Mouse (Mus musculus) layer of hippocampus, adult 2 months (tissue): ENCODE measurements around the gene Cblb. TPM values are rescaled to one million over a fixed set of nuclear protein-coding genes. Genes with fewer than 3 reads are reported as not detected.

Experiments
- DNase-seq, 2 experiments: peaks; one replicate each; pipeline ENCODE4 v3.0.0; 2022; ENCODE audit warnings: low spot score in 2 of 2
- H3K27ac ChIP-seq: fragments of 200-600 bp; 2 replicates; pipeline ENCODE4 v1.8.1; 2022
- H3K4me3 ChIP-seq: fragments of 200-600 bp; 2 replicates; pipeline ENCODE4 v1.8.1; 2022; ENCODE audit warnings: mild to moderate bottlenecking
- CTCF ChIP-seq: fragments of 200-600 bp; conservative IDR thresholded peaks from 2 replicates; pipeline ENCODE4 v1.8.1; 2022; ENCODE audit warnings: antibody characterized with exemption, mild to moderate bottlenecking, moderate library complexity
- total RNA-seq, 2 experiments: library from RNA; stranded (reverse); gene quantifications; 2 replicates each; pipeline ENCODE4 v1.2.3; 2021

The Cblb gene
- total RNA-seq, 2 experiments from 2014 or later: 38.6 to 40.0 TPM

DNA sequence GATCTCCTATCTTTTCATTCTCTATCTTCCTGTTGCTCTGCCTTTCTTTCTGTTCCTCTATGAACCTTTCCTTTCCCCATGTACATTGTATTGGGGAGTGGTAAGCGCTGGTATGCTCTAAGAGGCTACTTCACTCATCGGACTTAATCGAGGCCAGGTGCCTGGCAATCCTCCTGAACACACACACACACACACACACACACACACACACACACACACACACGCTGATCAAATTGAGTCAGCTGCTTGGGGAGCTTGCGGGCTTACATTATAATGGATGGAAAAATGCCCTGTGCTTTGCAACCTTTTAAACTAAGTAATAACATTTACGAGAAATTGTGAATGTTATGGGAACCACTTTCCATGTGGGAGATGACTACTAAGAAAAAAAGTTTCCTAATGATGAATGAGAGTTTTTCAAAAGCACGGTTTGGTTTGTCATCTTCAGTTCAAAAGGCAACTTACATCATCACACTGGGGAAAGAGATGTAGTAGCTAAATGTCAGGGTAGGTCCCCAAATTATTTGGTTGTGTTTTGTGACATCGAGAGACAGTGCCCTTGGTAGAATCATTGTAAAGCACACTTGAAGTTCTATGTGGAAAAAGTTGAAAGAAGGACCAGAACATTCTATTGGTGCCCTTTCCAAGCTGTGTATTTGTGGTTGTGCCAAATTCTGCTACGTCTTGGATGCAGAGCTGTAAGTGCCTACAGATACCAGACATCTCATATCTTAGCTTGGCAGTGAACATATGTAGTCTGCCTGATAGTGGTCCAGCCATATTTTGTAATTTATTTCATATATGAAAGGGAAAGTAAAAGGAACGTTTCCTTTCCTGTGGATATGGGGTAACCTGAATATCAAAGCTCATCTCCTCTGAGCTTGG, 36.8 kb downstream of the Cblb start:
- Histone ChIP-seq H3K4me3 (no peak overlapping the region), H3K27ac (no peak overlapping the region)
- TF ChIP-seq CTCF: no peak
- DNase-seq: no peak

- no peak for TF ChIP-seq CTCF
- Histone ChIP-seq H3K27ac (no peak overlapping the region), H3K4me3 (no peak overlapping the region)
- no peak for DNase-seq
Measured at GRCm38 (mm10) chr16:52068517-52068874, 37.5 kb downstream of the Cblb start.

- no peak for TF ChIP-seq CTCF
- no peak overlapping the region for H3K4me3 ChIP-seq
- DNase-seq: no peak
- no peak overlapping the region for H3K27ac ChIP-seq
Measured at GRCm38 (mm10) chr16:52069648-52070047, 38.6 kb downstream of the Cblb start.

DNA sequence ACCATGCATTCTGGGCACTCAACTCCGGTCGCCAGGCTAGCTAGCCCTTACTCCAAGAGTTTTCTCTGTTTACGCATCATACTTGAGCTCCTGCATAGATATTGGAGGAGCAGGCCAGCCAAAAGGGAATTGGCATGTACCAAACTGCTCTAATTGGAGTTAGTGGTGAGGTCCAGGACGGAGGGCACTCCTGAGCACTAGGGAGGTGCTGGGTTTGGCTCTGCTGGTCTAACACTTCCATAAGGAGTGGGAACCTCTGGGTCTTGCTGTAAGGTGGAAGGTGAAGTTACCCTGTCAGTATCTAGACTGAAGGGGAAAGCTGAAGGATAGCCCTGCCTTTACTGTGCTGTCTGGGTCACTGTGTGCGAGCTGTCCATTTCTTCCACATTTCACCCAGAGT, 39.1 kb downstream of the Cblb start:
- Histone ChIP-seq H3K27ac (no peak overlapping the region), H3K4me3 (no peak overlapping the region)
- DNase-seq: no peak
- TF ChIP-seq CTCF: no peak

GRCm38 (mm10) chr16:52071290-52071689, 40.3 kb downstream of the Cblb start:
- DNase-seq: no peak
- no peak overlapping the region for H3K27ac ChIP-seq
- no peak overlapping the region for H3K4me3 ChIP-seq
- no peak for TF ChIP-seq CTCF

DNA sequence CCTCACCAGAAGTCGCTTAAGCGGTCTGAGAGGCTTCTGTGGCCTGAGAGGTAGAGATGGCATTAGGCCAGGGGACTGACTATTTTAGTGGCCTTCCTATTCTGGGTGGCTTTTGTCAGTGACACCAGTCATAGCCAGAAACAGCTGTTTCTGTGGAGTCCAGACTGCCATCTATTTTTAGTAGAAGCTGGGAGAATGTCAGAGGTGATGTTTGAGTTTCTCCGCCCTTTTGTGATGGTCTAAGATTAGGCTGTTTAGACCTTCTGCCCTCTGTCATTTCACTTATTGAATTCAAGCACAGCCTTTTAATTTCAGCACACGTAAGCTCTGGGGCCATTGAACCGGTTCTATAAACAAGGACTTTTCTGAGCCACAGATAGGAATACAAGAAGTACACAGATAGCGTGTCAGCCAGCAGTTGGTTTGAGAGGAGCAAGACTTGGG, 40.8 kb downstream of the Cblb start:
- DNase-seq: no peak
- no peak for TF ChIP-seq CTCF
- no peak overlapping the region for H3K27ac ChIP-seq
- no peak overlapping the region for H3K4me3 ChIP-seq

- no peak for DNase-seq
- Histone ChIP-seq H3K4me3 (no peak overlapping the region), H3K27ac (no peak overlapping the region)
- no peak for TF ChIP-seq CTCF
Measured at GRCm38 (mm10) chr16:52076652-52077051, 45.6 kb downstream of the Cblb start.

DNA sequence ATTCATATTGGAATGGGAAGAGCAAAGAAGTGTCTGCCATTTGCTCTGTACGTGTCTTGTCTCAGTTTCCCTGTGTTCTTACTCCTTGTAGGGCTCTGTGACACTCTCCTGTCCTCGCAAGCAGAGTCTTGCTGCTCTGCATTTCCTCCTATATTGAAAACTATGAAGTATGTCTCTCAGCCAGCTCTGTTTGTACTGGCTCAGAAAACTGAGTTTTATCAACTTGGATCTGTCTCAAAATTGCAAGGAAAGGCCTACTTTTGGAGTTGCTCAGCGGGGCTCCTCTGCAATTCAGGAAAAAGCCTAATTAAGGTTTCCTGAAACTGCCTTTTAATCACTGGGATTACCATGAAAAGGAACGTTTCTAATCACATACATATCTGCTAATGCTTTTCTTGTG, 46.9 kb downstream of the Cblb start:
- TF ChIP-seq CTCF: no peak
- DNase-seq: no peak
- Histone ChIP-seq H3K4me3 (no peak overlapping the region), H3K27ac (no peak overlapping the region)

- TF ChIP-seq CTCF: no peak
- no peak overlapping the region for H3K27ac ChIP-seq
Measured at GRCm38 (mm10) chr16:52078758-52079474, 47.9 kb downstream of the Cblb start.

DNA sequence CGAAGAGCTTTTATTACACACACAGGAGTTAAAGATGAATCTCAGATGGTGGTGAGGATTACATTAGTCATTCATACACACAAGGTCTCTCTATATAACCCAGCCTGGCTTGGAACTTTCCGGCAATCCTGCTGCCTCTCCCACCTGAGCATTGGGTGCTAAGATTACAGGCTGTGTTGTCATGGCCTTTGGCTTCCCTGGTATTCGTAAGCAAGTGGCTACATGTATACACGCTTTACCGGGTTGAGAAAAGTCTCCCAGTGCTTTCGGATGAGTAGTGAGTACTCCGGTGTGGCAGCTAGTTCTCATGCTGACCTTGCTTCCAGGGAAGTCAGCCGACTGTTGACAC, 48.4 kb downstream of the Cblb start:
- no peak for DNase-seq
- H3K4me3 ChIP-seq: no peak overlapping the region
- TF ChIP-seq CTCF: no peak
- H3K27ac ChIP-seq: no peak overlapping the region

More at GRCm38 (mm10) chr16:52078758-52079474, 47.9 kb downstream of the Cblb start:
- H3K4me3 ChIP-seq: no peak overlapping the region
- DNase-seq: no peak

DNA sequence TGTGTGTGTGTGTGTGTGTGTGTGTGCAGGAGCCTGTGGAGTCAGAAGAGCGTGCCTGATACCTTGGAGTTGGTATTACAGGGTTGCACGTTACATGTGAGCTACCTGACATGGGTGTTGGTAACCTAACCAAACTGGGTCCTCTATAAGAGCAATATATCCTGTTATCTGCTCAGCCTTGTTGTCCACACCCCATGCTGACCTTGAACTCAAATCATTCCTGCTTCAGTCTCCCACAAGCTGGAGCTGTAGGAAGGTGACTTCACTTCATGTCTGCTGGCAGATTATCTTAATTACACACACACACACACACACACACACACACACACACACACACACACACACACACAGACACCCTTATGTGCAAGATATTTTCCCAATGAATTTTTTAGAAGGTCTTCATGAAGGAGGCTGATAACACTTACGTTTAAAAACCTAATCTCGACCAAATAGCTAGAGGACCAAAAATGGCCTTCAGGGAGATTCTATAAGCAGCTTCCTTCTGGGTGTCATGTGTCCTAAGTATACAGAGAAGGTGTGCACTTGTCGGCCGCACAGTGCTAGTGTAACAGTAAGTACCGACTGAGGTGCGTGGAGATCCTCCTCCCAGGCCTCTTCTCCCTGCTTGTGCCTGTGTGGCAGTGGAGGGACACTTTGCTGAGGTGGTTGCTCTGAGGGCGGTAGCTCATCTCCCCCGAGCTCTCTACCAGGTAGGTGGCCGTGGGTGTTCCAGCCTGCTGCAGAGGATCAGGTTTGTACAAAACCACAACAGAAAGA, 49.8 kb downstream of the Cblb start:
- no peak for TF ChIP-seq CTCF
- Histone ChIP-seq H3K27ac (no peak overlapping the region), H3K4me3 (no peak overlapping the region)
- no peak for DNase-seq

- Histone ChIP-seq H3K4me3 (no peak overlapping the region), H3K27ac (no peak overlapping the region)
- no peak for DNase-seq
- TF ChIP-seq CTCF: no peak
Measured at GRCm38 (mm10) chr16:52081756-52082155, 50.7 kb downstream of the Cblb start.
